Mouse (Mus musculus): ENCODE results near the gene Sec31a.

GRCm38 (mm10) chr5:100354644-100355043, 61.4 kb downstream of the Sec31a start:
- no peak for TF ChIP-seq CTCF (IDR thresholded peaks at IDR 0.05; ENCODE audit: low read depth)
- no peak for TF ChIP-seq EP300 (IDR thresholded peaks at IDR 0.05; ENCODE audit: low read depth)

Data from liver, embryonic 14.5 days (tissue).